Mouse (Mus musculus): ENCODE data around the gene Jchain.

DNA sequence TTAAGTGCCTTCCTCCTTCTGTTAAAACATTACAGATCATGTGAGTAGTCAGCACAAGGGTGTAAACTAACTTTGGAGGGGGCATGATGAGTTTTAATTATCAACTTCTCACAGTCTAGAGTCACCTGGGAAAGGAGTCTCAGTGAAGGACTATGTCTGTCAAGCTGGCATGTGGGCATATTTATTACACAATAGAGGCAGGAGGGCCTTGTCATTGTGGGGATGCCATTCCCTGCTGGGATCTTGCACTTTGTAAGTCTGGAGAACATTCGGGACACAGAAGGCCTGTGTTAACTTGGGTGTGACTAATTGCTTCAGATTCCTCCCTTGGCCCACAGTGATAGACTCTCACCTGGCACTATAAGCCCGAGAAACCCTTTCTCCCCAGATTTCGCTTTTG lies 41.9 kb upstream of the Jchain start:
- TF ChIP-seq CTCF (IDR thresholded peaks at IDR 0.05; ENCODE audit: borderline replicate concordance, insufficient read depth, low read length) (no peak), POLR2A (IDR thresholded peaks at IDR 0.05; ENCODE audit: low read depth, low read length) (no peak)

Data from embryonic fibroblast, embryonic 13.5 days (primary cell).